Mouse (Mus musculus): ENCODE measurements around the gene Alox12b.

Gene Alox12b

GRCm38 (mm10) chr11:69172606-69173005, 15.8 kb downstream of the Alox12b start:
- no peak for DNase-seq (ENCODE audit: low spot score in 2 of 2)

GRCm38 (mm10) chr11:69174722-69175121, 17.9 kb downstream of the Alox12b start:
- no peak for DNase-seq (ENCODE audit: low spot score in 2 of 2)

GRCm38 (mm10) chr11:69178525-69178924, 21.7 kb downstream of the Alox12b start:
- DNase-seq (ENCODE audit: low spot score in 2 of 2), result no peak

- no peak for DNase-seq (ENCODE audit: low spot score in 2 of 2)
Observed at GRCm38 (mm10) chr11:69179512-69179911, 22.7 kb downstream of the Alox12b start.

GRCm38 (mm10) chr11:69180120-69180519, 23.3 kb downstream of the Alox12b start:
- DNase-seq (ENCODE audit: low spot score in 2 of 2), result no peak

GRCm38 (mm10) chr11:69185031-69185430, 28.2 kb downstream of the Alox12b start:
- no peak for DNase-seq (ENCODE audit: low spot score in 2 of 2)

- no peak for DNase-seq (ENCODE audit: low spot score in 2 of 2)
Observed at GRCm38 (mm10) chr11:69185936-69186335, 29.1 kb downstream of the Alox12b start.

- DNase-seq (ENCODE audit: low spot score in 2 of 2), result no peak
Observed at GRCm38 (mm10) chr11:69192840-69193239, 36.1 kb downstream of the Alox12b start.

GRCm38 (mm10) chr11:69196766-69197165, 40.0 kb downstream of the Alox12b start:
- DNase-seq (ENCODE audit: low spot score in 2 of 2), result no peak

- DNase-seq (ENCODE audit: low spot score in 2 of 2), result no peak
Observed at GRCm38 (mm10) chr11:69197194-69197593, 40.4 kb downstream of the Alox12b start.

GRCm38 (mm10) chr11:69197743-69198142, 41.0 kb downstream of the Alox12b start, which contains the start of gene Alox8:
Gene Alox8, minus strand, starts transcription at chr11:69197843.
- DNase-seq (ENCODE audit: low spot score in 2 of 2), result no peak

- DNase-seq (ENCODE audit: low spot score in 2 of 2), result no peak
Observed at GRCm38 (mm10) chr11:69199251-69199650, 42.5 kb downstream of the Alox12b start.

GRCm38 (mm10) chr11:69200231-69200630, 43.4 kb downstream of the Alox12b start:
- no peak for DNase-seq (ENCODE audit: low spot score in 2 of 2)

- no peak for DNase-seq (ENCODE audit: low spot score in 2 of 2)
Observed at GRCm38 (mm10) chr11:69202469-69203230, 45.9 kb downstream of the Alox12b start.

- peak; percentile 40 to 56 for DNase-seq (ENCODE audit: low spot score in 2 of 2)
Observed at GRCm38 (mm10) chr11:69211431-69211830, 54.6 kb downstream of the Alox12b start.

- no peak for DNase-seq (ENCODE audit: low spot score in 2 of 2)
Observed at GRCm38 (mm10) chr11:69217411-69217810, 60.6 kb downstream of the Alox12b start.

GRCm38 (mm10) chr11:69218661-69219060, 61.9 kb downstream of the Alox12b start:
- no peak for DNase-seq (ENCODE audit: low spot score in 2 of 2)

Data from right cerebral cortex, postnatal 36 days (tissue).